Mouse (Mus musculus) liver, embryonic 12.5 days (tissue): Measurements from ENCODE around the gene Samd7. TPM values are rescaled to one million over a fixed set of nuclear protein-coding genes. Genes with fewer than 3 reads are reported as not detected.

ENCODE experiments used
- ATAC-seq: fragments of 200-750 bp; cut with Nextera tagmentation; 2 replicates; pipeline ENCODE4 v1.8.0; 2017; ENCODE audit warnings: moderate number of reproducible peaks, mild to moderate bottlenecking, moderate library complexity
- H3K27ac ChIP-seq: fragments of 300-500 bp; sonication (generic); 2 replicates; pipeline ENCODE4 v1.5.1; 2016; ENCODE audit warnings: mild to moderate bottlenecking
- H3K27me3 ChIP-seq: fragments of 300-500 bp; sonication (generic); replicated peaks from 2 replicates; pipeline ENCODE4 v1.6.1; 2016; ENCODE audit warnings: mild to moderate bottlenecking, moderate library complexity
- H3K36me3 ChIP-seq: fragments of 300-500 bp; sonication (generic); 2 replicates; pipeline ENCODE4 v1.6.1; 2016; ENCODE audit warnings: mild to moderate bottlenecking, moderate library complexity
- H3K4me1 ChIP-seq: fragments of 300-500 bp; sonication (generic); 2 replicates; pipeline ENCODE4 v1.6.1; 2016
- H3K4me2 ChIP-seq: fragments of 300-500 bp; sonication (generic); 2 replicates; pipeline ENCODE4 v1.6.1; 2016; ENCODE audit warnings: mild to moderate bottlenecking, moderate library complexity
- H3K4me3 ChIP-seq: fragments of 300-500 bp; sonication (generic); 2 replicates; pipeline ENCODE4 v1.5.1; 2016; ENCODE audit warnings: mild to moderate bottlenecking, moderate library complexity
- H3K9ac ChIP-seq: fragments of 300-500 bp; sonication (generic); 2 replicates; pipeline ENCODE4 v1.6.1; 2016; ENCODE audit warnings: mild to moderate bottlenecking, moderate library complexity
- H3K9me3 ChIP-seq: fragments of 300-500 bp; sonication (generic); replicated peaks from 2 replicates; pipeline ENCODE4 v1.6.1; 2016; ENCODE audit warnings: mild to moderate bottlenecking, moderate library complexity
- WGBS: fragments of 180-500 bp; shearing (Covaris S2); methylation state at CpG from one replicate; pipeline ENCODE4 v1.1.7; 2016; ENCODE audit not compliant: insufficient replicate concordance; 5-methylcytosine and 5-hydroxymethylcytosine counted together
- polyA plus RNA-seq: library from polyadenylated mRNA; unstranded; fragments of >200 nt; fragmentation: Nextera tagmentation; extraction: Ambion mirVana; gene quantifications from 2 replicates; pipeline ENCODE4 v1.2.1, GENCODE M21; 2016

Samd7 gene
- polyA plus RNA-seq, 1 experiment from 2014 or later = not detected

DNA sequence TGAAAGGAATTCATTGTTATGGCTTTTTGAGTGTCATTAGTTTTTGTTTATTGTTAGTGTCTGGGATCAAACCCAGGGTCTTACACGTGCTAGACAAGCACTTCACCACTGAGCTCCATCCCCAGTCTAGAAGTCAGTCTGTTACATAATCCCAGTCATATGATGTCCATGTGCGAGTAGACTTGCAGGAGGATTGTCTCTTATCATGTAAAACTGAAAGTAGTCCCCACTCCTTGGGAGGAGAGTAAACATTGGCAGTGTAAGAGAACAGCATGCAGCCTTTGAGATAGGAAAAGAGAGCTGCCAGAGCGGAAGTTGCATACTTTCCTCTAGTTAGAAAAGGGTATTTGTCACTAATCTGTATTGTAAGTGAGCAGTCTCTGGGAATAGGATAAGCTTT, 66.8 kb downstream of the Samd7 start:
- ATAC-seq = no peak
- Histone ChIP-seq H3K27me3 (no peaks in the 10 kb centered on the region), H3K4me1 (no peaks in the 10 kb centered on the region), H3K27ac (no peak overlapping the region), H3K9me3 (no peaks in the 10 kb centered on the region), H3K4me2 (no peak overlapping the region), H3K36me3 (peaks cover 77% of the 10 kb centered on the region), H3K9ac (no peak overlapping the region), H3K4me3 (no peak overlapping the region)
- 70% methylated on average over 3 of the region's 3 CpGs for WGBS

Other genes starting within 250 kb of the Samd7 start
- gene Mecom, start 198.3 kb upstream of the Samd7 start, polyA plus RNA-seq = 1.8 and 2.3 TPM in 2 replicates
- not detected in 2 replicates for gene Actrt3, start 146.4 kb upstream of the Samd7 start, polyA plus RNA-seq
- 15.8 and 17.2 TPM in 2 replicates for gene Mynn, start 144.2 kb upstream of the Samd7 start, polyA plus RNA-seq
- not detected in 2 replicates for gene Lrriq4, start 101.8 kb upstream of the Samd7 start, polyA plus RNA-seq
- 0.13 and 0.38 TPM in 2 replicates for gene Lrrc34, start 98.4 kb upstream of the Samd7 start, polyA plus RNA-seq
- gene Lrrc31, start 46.5 kb upstream of the Samd7 start, polyA plus RNA-seq = not detected in 2 replicates
- 60.5 and 65.5 TPM in 2 replicates for gene Sec62, start 46.6 kb downstream of the Samd7 start, polyA plus RNA-seq
- 1.5 and 2.7 TPM in 2 replicates for gene Gpr160, start 109.7 kb downstream of the Samd7 start, polyA plus RNA-seq
- 2.8 and 3.2 TPM in 2 replicates for gene Phc3, start 223.1 kb downstream of the Samd7 start, polyA plus RNA-seq
- gene Prkci, start 249.5 kb downstream of the Samd7 start, polyA plus RNA-seq = 12.5 TPM in 2 replicates